Mouse (Mus musculus): Measurements from ENCODE around the gene Bhlhe41.

Bhlhe41 gene

GRCm38 (mm10) chr6:145865289-145865885 lies at the start of gene Bhlhe41:
Gene Bhlhe41, minus strand, starts transcription at chr6:145865558.
- DNase-seq (ENCODE audit: low read depth): peak; percentile 76

DNA sequence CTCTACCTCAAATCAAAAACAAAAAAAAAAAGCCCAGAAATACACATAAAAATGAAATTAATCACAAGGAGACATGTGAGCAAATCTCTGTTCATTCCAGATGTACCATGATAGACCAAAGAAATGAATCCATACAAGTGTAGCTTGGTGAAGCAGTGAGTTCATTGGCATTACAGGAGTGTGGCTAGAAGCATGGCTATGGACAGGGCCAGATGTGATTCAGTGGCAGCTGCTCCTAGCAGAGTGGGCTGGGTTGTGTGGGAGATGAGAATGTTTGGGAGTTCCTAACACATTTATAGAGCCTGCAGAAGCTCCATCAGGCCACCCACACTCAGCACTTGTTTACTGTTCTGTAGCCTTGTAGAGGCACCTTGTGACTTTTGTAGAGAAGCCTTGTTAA lies 46.9 kb upstream of the Bhlhe41 start:
- DNase-seq (ENCODE audit: low read depth): no peak

- peak; percentile 37 for DNase-seq (ENCODE audit: low read depth)
Measured at GRCm38 (mm10) chr6:145910469-145911426, 45.4 kb upstream of the Bhlhe41 start.

- DNase-seq (ENCODE audit: low read depth): peak; percentile 28
Measured at GRCm38 (mm10) chr6:145909943-145910342, 44.6 kb upstream of the Bhlhe41 start.

DNA sequence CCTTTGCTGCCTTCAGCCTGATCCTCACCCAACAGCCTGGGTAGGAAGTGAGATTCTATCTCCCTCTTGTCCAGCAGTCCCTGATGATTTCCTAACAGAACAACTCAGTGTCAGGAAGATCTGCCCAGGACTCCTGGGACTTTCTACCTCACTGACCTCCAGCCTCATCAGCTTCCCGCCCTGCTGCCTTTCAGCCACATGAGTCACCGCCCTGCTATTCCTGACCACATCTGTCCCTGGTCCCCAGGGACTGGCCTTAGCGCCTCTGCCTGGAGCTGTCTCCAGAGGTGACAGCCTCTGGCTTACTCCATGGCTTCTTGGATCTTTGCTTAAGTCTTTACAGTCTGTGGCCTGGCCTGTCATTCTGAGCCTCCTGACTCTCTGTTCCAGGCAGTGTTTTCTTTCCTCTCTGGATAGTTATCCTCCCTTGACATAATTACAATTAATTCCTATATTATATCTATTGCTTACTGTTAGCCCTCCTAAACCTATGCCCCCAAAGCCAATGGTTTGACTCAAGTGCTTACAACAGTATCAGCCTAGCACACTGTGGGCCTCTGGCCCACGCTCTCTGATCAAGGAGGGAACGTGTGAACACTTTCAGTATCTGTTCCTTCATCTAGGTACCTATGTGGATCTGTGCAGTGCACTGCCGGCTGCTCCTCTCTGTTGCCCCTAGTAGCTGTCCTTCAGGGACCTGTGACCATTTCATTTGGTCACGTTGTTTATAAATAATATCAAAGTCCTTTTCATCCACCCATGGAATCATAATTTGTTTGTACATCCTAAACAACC lies 40.9 kb upstream of the Bhlhe41 start:
- DNase-seq (ENCODE audit: low read depth): peak; percentile 51

DNA sequence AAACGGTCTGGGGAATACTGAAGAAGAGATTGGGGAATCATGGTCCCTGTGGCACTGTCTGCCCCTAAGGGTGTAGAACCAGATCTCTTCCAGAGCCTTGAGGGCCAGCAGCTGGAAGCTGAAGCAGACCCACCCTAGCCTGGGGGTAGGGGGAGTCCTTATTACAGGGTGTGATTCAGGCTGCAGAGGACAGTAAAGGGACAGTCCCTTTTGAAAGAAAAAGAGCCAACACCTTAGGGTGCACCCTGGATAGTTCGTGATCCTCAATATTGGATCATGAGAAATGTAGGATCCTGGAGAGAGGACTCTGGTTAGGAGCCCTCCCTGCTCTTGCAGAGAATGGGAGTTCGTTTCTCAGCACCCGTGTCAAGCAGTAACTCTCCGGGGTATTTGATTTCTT lies 39.3 kb upstream of the Bhlhe41 start:
- DNase-seq (ENCODE audit: low read depth): no peak

DNA sequence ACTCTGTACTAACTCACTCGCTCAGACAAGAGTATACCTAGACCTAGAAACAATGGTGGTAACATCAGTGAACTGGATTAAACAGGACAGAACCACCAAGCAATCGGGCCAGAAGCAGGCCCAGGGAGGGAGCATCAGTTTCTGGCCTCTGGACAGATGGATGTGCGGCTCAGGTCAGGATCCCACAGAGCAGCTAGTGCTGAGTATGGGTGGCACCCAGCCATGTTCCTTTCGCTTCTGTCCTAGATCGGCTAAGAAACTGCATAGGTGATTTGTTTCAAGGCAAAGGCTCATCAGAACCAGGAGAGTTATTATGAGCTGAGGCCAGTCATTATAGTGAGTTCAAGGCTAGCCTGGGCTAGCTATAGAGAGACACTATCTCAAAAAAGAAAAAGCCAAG lies 38.8 kb upstream of the Bhlhe41 start:
- no peak for DNase-seq (ENCODE audit: low read depth)

- peak; percentile 92 for DNase-seq (ENCODE audit: low read depth)
Measured at GRCm38 (mm10) chr6:145894669-145895342, 29.4 kb upstream of the Bhlhe41 start.

DNA sequence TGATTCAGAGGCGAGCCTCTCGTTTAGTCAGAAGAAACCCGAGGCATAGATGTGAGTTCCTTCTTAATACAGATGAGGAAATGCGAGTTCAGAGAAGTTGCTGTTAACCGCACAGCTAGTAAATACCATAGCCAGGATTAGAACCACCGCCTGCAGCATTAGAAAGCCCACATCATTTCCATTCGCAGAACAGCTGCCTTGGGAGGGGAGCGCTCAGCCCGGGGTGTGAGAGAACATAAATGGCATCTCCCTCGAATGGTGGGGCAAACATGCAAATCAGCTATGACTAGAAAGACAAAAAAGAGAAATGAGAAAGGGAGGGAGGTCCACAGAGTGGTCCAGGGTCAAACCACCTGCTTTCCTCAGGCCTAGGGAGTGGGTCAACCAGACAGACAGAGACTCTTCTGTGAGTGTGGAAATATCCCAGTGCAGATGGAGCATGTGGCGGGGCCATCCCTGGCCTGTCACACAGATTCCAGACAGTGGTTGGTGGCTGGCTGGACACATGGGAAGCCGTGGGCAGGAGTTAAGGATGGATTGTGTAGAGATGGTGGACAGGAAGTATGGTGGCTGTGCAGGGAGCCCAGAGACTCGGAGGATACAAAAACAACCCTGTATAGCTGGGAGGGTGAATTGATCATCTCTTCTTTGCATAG lies 28.1 kb upstream of the Bhlhe41 start:
- no peak for DNase-seq (ENCODE audit: low read depth)

GRCm38 (mm10) chr6:145892381-145893265 lies 27.3 kb upstream of the Bhlhe41 start:
- no peak for DNase-seq (ENCODE audit: low read depth)

DNA sequence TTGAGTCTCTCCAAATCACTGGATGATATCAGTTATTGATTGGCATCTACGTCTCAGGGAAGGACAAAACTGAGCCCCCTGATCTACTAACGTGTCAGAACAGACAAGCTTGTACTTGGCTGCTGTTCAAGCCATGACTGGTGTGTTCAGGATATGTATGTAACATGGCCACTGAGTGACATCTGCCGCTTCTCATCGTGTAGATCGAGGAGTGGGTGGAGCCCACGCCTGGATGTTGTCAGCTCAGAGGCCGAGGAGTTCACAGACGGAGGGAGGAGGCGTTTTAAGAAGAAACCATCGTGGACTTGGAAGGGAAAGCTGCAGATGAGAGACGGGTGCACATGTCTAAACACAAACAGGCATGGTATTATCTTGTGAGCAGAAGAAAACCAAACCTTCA lies 26.6 kb upstream of the Bhlhe41 start:
- DNase-seq (ENCODE audit: low read depth): no peak

GRCm38 (mm10) chr6:145887719-145888118 lies 22.4 kb upstream of the Bhlhe41 start:
- DNase-seq (ENCODE audit: low read depth): no peak

DNA sequence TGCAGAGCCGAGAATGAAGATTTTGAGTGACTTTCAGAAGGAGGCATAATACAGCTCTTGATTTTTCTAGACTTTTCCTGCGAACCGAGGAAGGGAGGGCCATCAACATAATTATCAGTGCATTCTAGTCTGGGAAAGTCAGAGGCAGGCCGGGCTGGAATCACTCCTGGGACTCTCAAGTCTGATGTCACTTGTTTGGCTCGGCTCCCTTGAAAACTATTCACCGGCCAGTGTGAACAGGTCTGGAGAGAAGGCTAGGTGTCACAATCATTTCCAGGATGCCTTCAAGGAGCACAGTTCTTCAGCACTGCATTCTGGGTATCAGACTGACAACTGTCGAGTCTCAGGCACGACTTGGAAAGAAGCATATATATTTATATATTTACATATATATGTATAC lies 20.9 kb upstream of the Bhlhe41 start:
- DNase-seq (ENCODE audit: low read depth): no peak

DNA sequence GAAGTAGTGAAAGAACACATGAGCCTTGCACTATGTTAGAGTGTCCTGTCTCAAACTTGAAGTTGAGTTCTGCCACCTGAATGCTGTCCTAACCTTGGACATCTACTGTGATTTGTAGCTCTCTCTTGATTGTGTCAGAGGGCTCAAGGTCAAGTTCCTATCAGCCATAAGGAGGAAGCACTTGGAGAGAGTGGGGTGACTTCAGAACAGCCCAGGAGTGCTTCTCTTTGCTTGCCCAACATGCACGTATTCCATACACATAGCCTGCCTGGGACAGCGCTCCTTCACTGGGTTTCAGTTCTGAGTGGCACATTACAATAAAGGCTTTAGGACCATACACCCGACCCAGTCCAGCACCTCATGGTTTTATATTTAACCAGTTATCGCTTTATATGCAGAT lies 19.7 kb upstream of the Bhlhe41 start:
- DNase-seq (ENCODE audit: low read depth): peak; percentile 70

GRCm38 (mm10) chr6:145883668-145884067 lies 18.3 kb upstream of the Bhlhe41 start:
- peak; percentile 49 for DNase-seq (ENCODE audit: low read depth)

DNA sequence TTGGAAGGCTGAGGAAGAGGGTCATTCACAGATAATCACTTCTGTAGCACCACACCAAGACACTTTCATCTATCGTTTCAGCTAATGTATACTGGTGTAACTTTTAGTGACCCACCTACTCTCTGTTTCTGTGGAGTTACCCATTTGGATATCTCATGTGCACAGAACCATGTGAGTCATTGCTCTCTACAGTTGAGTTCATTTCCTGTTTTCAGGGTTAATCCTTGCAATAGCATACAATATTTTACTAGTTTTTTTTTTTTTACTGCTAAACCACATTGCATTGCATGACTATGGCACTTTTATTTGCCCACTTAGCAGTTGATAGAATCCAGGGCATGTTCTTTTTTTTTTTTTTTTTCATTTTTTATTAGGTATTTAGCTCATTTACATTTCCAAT lies 17.7 kb upstream of the Bhlhe41 start:
- DNase-seq (ENCODE audit: low read depth): peak; percentile 96

DNA sequence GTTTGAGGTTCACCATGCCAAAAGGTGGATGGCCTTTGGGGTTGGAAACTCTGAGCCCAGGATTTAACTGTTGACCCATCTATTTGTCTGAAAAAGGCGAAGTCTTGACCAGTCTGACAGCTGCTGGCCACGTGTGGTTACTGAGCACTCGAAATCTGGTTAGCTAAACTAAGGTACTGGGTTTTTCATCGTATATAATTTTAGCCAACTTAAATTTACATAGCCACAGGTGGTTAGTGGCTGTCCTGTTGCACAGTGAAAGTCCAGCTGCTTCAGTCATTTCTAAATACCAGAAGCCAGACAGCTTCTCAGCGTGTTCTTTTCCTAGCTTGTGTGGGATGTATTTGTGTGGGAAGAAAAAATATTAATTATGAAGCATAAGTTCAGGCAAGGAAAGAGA lies 15.3 kb upstream of the Bhlhe41 start:
- DNase-seq (ENCODE audit: low read depth): no peak

DNA sequence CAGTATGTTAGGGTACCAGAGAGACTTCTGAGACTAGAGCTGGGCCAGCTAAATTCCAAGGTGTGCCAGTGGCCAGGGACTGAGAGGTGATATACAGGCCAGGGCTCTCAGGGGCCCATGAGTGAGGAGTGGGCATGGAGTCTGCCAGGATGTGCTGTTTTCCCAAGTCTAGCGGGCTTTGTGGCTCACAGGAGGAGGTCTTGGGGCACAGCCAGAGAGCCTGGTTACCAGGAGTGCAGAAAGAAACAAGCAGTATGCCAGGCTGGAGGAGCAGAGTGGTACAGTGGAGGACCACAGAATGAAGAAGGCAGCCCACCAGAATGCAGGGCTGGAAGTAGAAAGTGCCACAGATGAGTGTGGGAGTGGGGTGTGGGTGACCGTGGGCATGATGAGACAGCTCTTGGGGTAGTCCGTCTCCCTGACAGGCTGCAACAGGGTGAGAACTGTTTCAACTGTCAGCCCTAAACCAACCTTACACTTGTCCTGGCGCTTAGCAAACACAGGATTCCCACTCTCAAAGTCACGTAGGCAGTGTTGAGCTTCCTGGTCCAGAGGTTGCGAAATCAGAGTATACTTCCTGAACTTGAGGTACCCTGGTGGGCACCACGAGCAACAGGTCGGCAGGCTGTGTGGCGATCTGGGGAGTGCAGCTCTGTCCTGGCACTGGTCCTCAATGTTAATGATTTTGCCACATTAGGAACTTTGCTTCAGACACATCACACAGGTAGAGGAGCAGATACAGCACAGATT lies 11.8 kb upstream of the Bhlhe41 start:
- peak; percentile 71 for DNase-seq (ENCODE audit: low read depth)

DNA sequence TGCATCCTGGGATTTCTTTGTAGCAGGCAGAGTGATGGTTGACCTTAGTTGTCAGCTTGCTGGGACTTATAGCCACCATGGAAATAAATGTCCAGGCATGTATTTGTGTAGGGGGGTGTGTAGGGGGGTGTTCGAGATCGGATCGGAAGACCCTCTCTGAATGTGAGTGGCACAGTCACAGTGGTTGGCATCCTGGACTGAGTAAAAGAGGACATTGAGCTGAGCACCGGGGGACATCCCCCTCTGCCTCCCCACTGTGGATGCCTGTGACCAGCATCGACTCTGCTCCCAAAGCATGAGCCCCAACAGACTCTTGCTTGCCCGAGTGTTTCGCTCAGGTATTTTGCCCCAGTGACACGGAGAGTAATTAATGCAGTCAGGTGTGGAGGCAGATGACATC lies 8.0 kb upstream of the Bhlhe41 start:
- DNase-seq (ENCODE audit: low read depth): no peak

DNA sequence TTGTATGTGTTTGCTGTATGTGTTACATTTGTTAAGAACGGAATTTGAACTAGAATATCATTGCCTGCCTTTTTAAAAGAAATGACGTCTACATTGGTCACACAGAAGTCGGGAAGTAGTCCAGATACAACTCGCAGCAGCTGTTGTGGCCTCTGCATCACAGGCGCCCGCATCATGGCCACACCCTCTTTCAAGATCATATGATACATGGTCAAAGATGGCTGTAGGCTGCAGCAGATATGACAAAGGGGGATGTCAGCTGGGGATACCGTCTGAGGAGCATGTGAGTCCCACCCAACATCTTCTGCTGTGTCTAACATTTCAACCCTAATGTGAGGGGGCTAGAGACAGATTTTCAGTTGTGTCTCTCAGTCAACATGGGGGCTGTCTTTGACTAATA lies 6.7 kb upstream of the Bhlhe41 start:
- DNase-seq (ENCODE audit: low read depth): no peak
